Mouse (Mus musculus): ENCODE results near the gene Trp53i11. TPM values are rescaled to one million over a fixed set of nuclear protein-coding genes. Genes with fewer than 3 reads are reported as not detected.

Gene Trp53i11
- 1.6 and 1.7 TPM in 2 replicates for polyA plus RNA-seq (2012; rRNA removed)

GRCm38 (mm10) chr2:93187323-93187996, at the start of gene Trp53i11:
Gene Trp53i11 (plus strand): TSS chr2:93187548.

Other genes starting within 250 kb of the Trp53i11 start
- 3.0 and 3.2 TPM in 2 replicates for gene Prdm11, start 141.4 kb upstream of the Trp53i11 start, polyA plus RNA-seq (2012; rRNA removed)
- 2.2 and 2.4 TPM in 2 replicates for gene Tspan18, start 147.0 kb downstream of the Trp53i11 start, polyA plus RNA-seq (2012; rRNA removed)